Mouse (Mus musculus) neural tube, embryonic 12.5 days (tissue): Measurements from ENCODE around the gene Mecom. TPM values are rescaled to one million over a fixed set of nuclear protein-coding genes. Genes with fewer than 3 reads are reported as not detected.

Experiments
- ATAC-seq: fragments of 200-750 bp; cut with Nextera tagmentation; 2 replicates; pipeline ENCODE4 v1.8.0; 2017; ENCODE audit warnings: low read depth, mild to moderate bottlenecking, moderate TSS enrichment, moderate library complexity; ENCODE audit not compliant: low FRiP score
- H3K27ac ChIP-seq: fragments of 300-500 bp; sonication (generic); 2 replicates; pipeline ENCODE4 v1.5.1; 2016
- H3K27me3 ChIP-seq: fragments of 300-500 bp; sonication (generic); replicated peaks from 2 replicates; pipeline ENCODE4 v1.6.1; 2016; ENCODE audit warnings: mild to moderate bottlenecking
- H3K36me3 ChIP-seq: fragments of 300-500 bp; sonication (generic); 2 replicates; pipeline ENCODE4 v1.6.1; 2016; ENCODE audit warnings: mild to moderate bottlenecking
- H3K4me1 ChIP-seq: fragments of 300-500 bp; sonication (generic); 2 replicates; pipeline ENCODE4 v1.6.1; 2016
- H3K4me2 ChIP-seq: fragments of 300-500 bp; sonication (generic); replicated peaks from 2 replicates; pipeline ENCODE4 v1.6.1; 2016; ENCODE audit warnings: mild to moderate bottlenecking
- H3K4me3 ChIP-seq: fragments of 300-500 bp; sonication (generic); 2 replicates; pipeline ENCODE4 v1.5.1; 2016
- H3K9ac ChIP-seq: fragments of 300-500 bp; sonication (generic); 2 replicates; pipeline ENCODE4 v1.6.1; 2016; ENCODE audit warnings: mild to moderate bottlenecking
- H3K9me3 ChIP-seq: fragments of 300-500 bp; sonication (generic); 2 replicates; pipeline ENCODE4 v1.6.1; 2016; ENCODE audit warnings: mild to moderate bottlenecking
- WGBS: fragments of 180-500 bp; shearing (Covaris S2); methylation state at CpG from one replicate; pipeline ENCODE4 v1.1.7; 2016; 5-methylcytosine and 5-hydroxymethylcytosine counted together
- polyA plus RNA-seq: library from polyadenylated mRNA; unstranded; fragments of >200 nt; fragmentation: Nextera tagmentation; extraction: Ambion mirVana; gene quantifications from 2 replicates; pipeline ENCODE4 v1.2.1, GENCODE M21; 2016

Mecom gene
- polyA plus RNA-seq, 1 experiment from 2014 or later: 16.1 TPM

GRCm38 (mm10) chr3:30404821-30405220 lies 143.0 kb downstream of the Mecom start:
- no peaks in the 10 kb centered on the region for H3K27me3 ChIP-seq
- no peaks in the 10 kb centered on the region for H3K9me3 ChIP-seq
- H3K4me2 ChIP-seq: no peak overlapping the region
- no peak overlapping the region for H3K4me3 ChIP-seq
- H3K9ac ChIP-seq: no peak overlapping the region
- no peaks in the 10 kb centered on the region for H3K4me1 ChIP-seq
- H3K36me3 ChIP-seq: no peaks in the 10 kb centered on the region
- H3K27ac ChIP-seq: no peak overlapping the region
- WGBS: 86% methylated on average over 4 of the region's 4 CpGs
- ATAC-seq: no peak

GRCm38 (mm10) chr3:30398911-30399310 lies 148.9 kb downstream of the Mecom start:
- Histone ChIP-seq H3K9me3 (no peaks in the 10 kb centered on the region), H3K4me3 (no peak overlapping the region), H3K27me3 (no peaks in the 10 kb centered on the region), H3K4me1 (no peaks in the 10 kb centered on the region), H3K4me2 (no peak overlapping the region), H3K36me3 (no peaks in the 10 kb centered on the region), H3K27ac (no peak overlapping the region), H3K9ac (no peak overlapping the region)
- ATAC-seq: no peak
- WGBS: 86% methylated on average over 7 of the region's 7 CpGs

GRCm38 (mm10) chr3:30394911-30395310 lies 152.9 kb downstream of the Mecom start:
- Histone ChIP-seq H3K9ac (no peak overlapping the region), H3K4me3 (no peak overlapping the region), H3K4me2 (no peak overlapping the region), H3K9me3 (no peaks in the 10 kb centered on the region), H3K4me1 (no peaks in the 10 kb centered on the region), H3K27ac (no peak overlapping the region), H3K27me3 (no peaks in the 10 kb centered on the region), H3K36me3 (no peaks in the 10 kb centered on the region)
- 83% methylated on average over 4 of the region's 4 CpGs for WGBS
- ATAC-seq: no peak

GRCm38 (mm10) chr3:30392662-30393061 lies 155.1 kb downstream of the Mecom start:
- Histone ChIP-seq H3K36me3 (no peaks in the 10 kb centered on the region), H3K4me3 (no peak overlapping the region), H3K27me3 (no peaks in the 10 kb centered on the region), H3K4me1 (no peaks in the 10 kb centered on the region), H3K27ac (no peak overlapping the region), H3K4me2 (no peak overlapping the region), H3K9me3 (no peaks in the 10 kb centered on the region), H3K9ac (no peak overlapping the region)
- 72% methylated on average over 4 of the region's 4 CpGs for WGBS
- no peak for ATAC-seq

- Histone ChIP-seq H3K9me3 (no peaks in the 10 kb centered on the region), H3K36me3 (no peaks in the 10 kb centered on the region), H3K27me3 (no peaks in the 10 kb centered on the region), H3K4me1 (no peaks in the 10 kb centered on the region), H3K4me3 (no peak overlapping the region), H3K27ac (no peak overlapping the region), H3K9ac (no peak overlapping the region), H3K4me2 (no peak overlapping the region)
- no peak for ATAC-seq
- WGBS: 28% methylated on average over 4 of the region's 4 CpGs
These were observed 155.6 kb downstream of the Mecom start for GRCm38 (mm10) chr3:30392218-30392617.

GRCm38 (mm10) chr3:30390346-30390745 lies 157.5 kb downstream of the Mecom start:
- 92% methylated on average over 5 of the region's 5 CpGs for WGBS
- H3K4me1 ChIP-seq: no peaks in the 10 kb centered on the region
- H3K27me3 ChIP-seq: no peaks in the 10 kb centered on the region
- H3K36me3 ChIP-seq: no peaks in the 10 kb centered on the region
- H3K4me3 ChIP-seq: no peak overlapping the region
- ATAC-seq: no peak
- H3K27ac ChIP-seq: no peak overlapping the region
- no peak overlapping the region for H3K9ac ChIP-seq
- no peak overlapping the region for H3K4me2 ChIP-seq
- no peaks in the 10 kb centered on the region for H3K9me3 ChIP-seq

GRCm38 (mm10) chr3:30380273-30380672 lies 167.5 kb downstream of the Mecom start:
- Histone ChIP-seq H3K9me3 (no peaks in the 10 kb centered on the region), H3K4me2 (no peak overlapping the region), H3K4me3 (no peak overlapping the region), H3K27ac (no peak overlapping the region), H3K4me1 (peaks cover 10% of the 10 kb centered on the region; the same call in 1 of the 2 replicates), H3K27me3 (no peaks in the 10 kb centered on the region), H3K36me3 (no peaks in the 10 kb centered on the region), H3K9ac (no peak overlapping the region)
- WGBS: 21% methylated on average over 4 of the region's 4 CpGs
- ATAC-seq: no peak

- Histone ChIP-seq H3K27ac (no peak overlapping the region), H3K9me3 (no peaks in the 10 kb centered on the region), H3K9ac (no peak overlapping the region), H3K36me3 (no peaks in the 10 kb centered on the region), H3K4me3 (no peak overlapping the region), H3K4me2 (no peak overlapping the region), H3K4me1 (peaks cover 10% of the 10 kb centered on the region; the same call in 1 of the 2 replicates), H3K27me3 (no peaks in the 10 kb centered on the region)
- no peak for ATAC-seq
- WGBS: 42% methylated on average over 6 of the region's 6 CpGs
These were observed 168.5 kb downstream of the Mecom start for GRCm38 (mm10) chr3:30379301-30379700.

- Histone ChIP-seq H3K4me1 (no peaks in the 10 kb centered on the region; the same call in 1 of the 2 replicates), H3K36me3 (no peaks in the 10 kb centered on the region), H3K9me3 (no peaks in the 10 kb centered on the region), H3K27ac (no peak overlapping the region), H3K4me2 (no peak overlapping the region), H3K27me3 (no peaks in the 10 kb centered on the region), H3K4me3 (no peak overlapping the region), H3K9ac (no peak overlapping the region)
- 77% methylated on average over 7 of the region's 7 CpGs for WGBS
- no peak for ATAC-seq
These were observed 176.3 kb downstream of the Mecom start for GRCm38 (mm10) chr3:30371472-30371871.

GRCm38 (mm10) chr3:30370860-30371455 lies 176.8 kb downstream of the Mecom start:
- no peak for ATAC-seq
- Histone ChIP-seq H3K4me2 (no peak overlapping the region), H3K36me3 (no peaks in the 10 kb centered on the region), H3K4me3 (no peak overlapping the region), H3K4me1 (no peaks in the 10 kb centered on the region; the same call in 1 of the 2 replicates), H3K27ac (no peak overlapping the region), H3K9me3 (no peaks in the 10 kb centered on the region), H3K9ac (no peak overlapping the region), H3K27me3 (no peaks in the 10 kb centered on the region)
- WGBS: 82% methylated on average over 16 of the region's 16 CpGs

- no peaks in the 10 kb centered on the region; the same call in 1 of the 2 replicates for H3K4me1 ChIP-seq
- no peak overlapping the region for H3K4me3 ChIP-seq
- no peaks in the 10 kb centered on the region for H3K36me3 ChIP-seq
- 91% methylated on average over 7 of the region's 7 CpGs for WGBS
- no peak overlapping the region for H3K27ac ChIP-seq
- no peaks in the 10 kb centered on the region for H3K27me3 ChIP-seq
- H3K9ac ChIP-seq: no peak overlapping the region
- H3K4me2 ChIP-seq: no peak overlapping the region
- H3K9me3 ChIP-seq: no peaks in the 10 kb centered on the region
- no peak for ATAC-seq
These were observed 181.2 kb downstream of the Mecom start for GRCm38 (mm10) chr3:30366621-30367020.

GRCm38 (mm10) chr3:30361190-30361589 lies 186.6 kb downstream of the Mecom start:
- no peaks in the 10 kb centered on the region for H3K9me3 ChIP-seq
- 77% methylated on average over 5 of the region's 5 CpGs for WGBS
- H3K27me3 ChIP-seq: no peaks in the 10 kb centered on the region
- H3K4me1 ChIP-seq: no peaks in the 10 kb centered on the region
- H3K27ac ChIP-seq: no peak overlapping the region
- H3K36me3 ChIP-seq: no peaks in the 10 kb centered on the region
- H3K4me3 ChIP-seq: no peak overlapping the region
- H3K9ac ChIP-seq: no peak overlapping the region
- no peak for ATAC-seq
- no peak overlapping the region for H3K4me2 ChIP-seq
